In the genomic region with DNA sequence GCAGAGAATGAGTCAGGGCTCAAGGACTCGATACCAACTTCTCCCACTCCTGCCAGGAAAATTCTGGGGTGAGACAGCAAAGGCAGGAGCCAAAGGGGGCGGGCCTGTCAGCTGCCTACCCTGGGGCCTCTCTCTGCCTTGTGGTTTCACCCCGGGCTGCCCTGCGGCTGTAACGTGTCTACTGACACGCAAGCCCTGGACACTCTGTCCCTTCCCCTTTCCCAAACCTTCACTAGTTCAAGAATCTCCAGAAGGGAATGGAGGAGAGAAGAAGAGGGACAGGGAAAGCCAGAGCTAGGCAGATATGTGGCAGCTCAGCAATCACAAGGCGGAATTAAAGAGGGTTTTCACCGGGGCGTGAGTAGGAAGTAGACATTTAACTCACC, we compare ENCODE assay signal across 1 mouse cellular context.
A peak's percentile ranks its signal among the peaks of the same experiment; 100 is the strongest.
TF ChIP-seq lines count a peak whose summit lies in the region.

No protein-coding gene starts in this region.

TF ChIP-seq in MEL, 35 proteins besides CTCF, POLR2A, EP300 and RAD21 (continued from another document):
- TF ChIP-seq NRF1 (IDR thresholded peaks at IDR 0.05; ENCODE audit: insufficient read depth, low read depth, low read length, poor library complexity, severe bottlenecking) (no peak), MAX (IDR thresholded peaks at IDR 0.05; ENCODE audit: low read length) (no peak), SMC3 (IDR thresholded peaks at IDR 0.05; ENCODE audit: low read depth, low read length) (no peak), MXI1 (IDR thresholded peaks at IDR 0.05; ENCODE audit: low read depth, low read length) (peak; percentile 67; the same call in 1 of the 2 replicates), MEF2A (IDR thresholded peaks at IDR 0.05; ENCODE audit: extremely low read depth, insufficient replicate concordance, low read depth, low read length, poor library complexity, severe bottlenecking) (no peak), ZKSCAN1 (IDR thresholded peaks at IDR 0.05; ENCODE audit: low read depth, low read length) (no peak), ZMIZ1 (IDR thresholded peaks at IDR 0.05; ENCODE audit: low read depth, low read length) (0 out of 2 replicates have a peak, but pooled peaks have one; percentile 4), USF2 (IDR thresholded peaks at IDR 0.05; ENCODE audit: borderline replicate concordance in 1 of 2, insufficient read depth in 1 of 2, low read depth in 1 of 2, low read length in 2 of 2) (no peak), UBTF (IDR thresholded peaks at IDR 0.05; ENCODE audit: borderline replicate concordance, insufficient read depth, low read depth, low read length) (no peak), ETS1 (IDR thresholded peaks at IDR 0.05; ENCODE audit: low read depth, low read length) (peak; percentile 24; the same call in 1 of the 2 replicates), ZNF384 (IDR thresholded peaks at IDR 0.05; ENCODE audit: low read depth, low read length) (no peak), ZC3H11A (IDR thresholded peaks at IDR 0.05; ENCODE audit: low read depth, low read length) (no peak), SIN3A (IDR thresholded peaks at IDR 0.05; ENCODE audit: low read length) (0 out of 2 replicates have a peak, but pooled peaks have one; percentile 47), POLR2AphosphoS5 (IDR thresholded peaks at IDR 0.05; ENCODE audit: borderline replicate concordance, low read depth, low read length) (no peak), POLR2AphosphoS2 (IDR thresholded peaks at IDR 0.05; ENCODE audit: low read length) (no peak), TBP (IDR thresholded peaks at IDR 0.05; ENCODE audit: low read depth, low read length) (no peak), MAZ (IDR thresholded peaks at IDR 0.05; ENCODE audit: low read depth, low read length) (no peak), MYB (IDR thresholded peaks at IDR 0.05; ENCODE audit: low read depth, low read length) (no peak), MYC (IDR thresholded peaks at IDR 0.05; ENCODE audit: low read depth, low read length) (no peak), NELFE (IDR thresholded peaks at IDR 0.05; ENCODE audit: low read depth, low read length) (no peak; the same call in 1 of the 2 replicates), GATA1 (IDR thresholded peaks at IDR 0.05; ENCODE audit: low read depth, low read length) (no peak), BHLHE40 (IDR thresholded peaks at IDR 0.05; ENCODE audit: borderline replicate concordance, low read depth, low read length) (no peak), USF1 (IDR thresholded peaks at IDR 0.05; ENCODE audit: low read depth, low read length) (0 out of 2 replicates have a peak, but pooled peaks have one; percentile 22), ELF1 (IDR thresholded peaks at IDR 0.05; ENCODE audit: low read depth, low read length) (peak; percentile 56; the same call in 1 of the 2 replicates), JUND (IDR thresholded peaks at IDR 0.05; ENCODE audit: low read depth, low read length) (no peak), CHD2 (IDR thresholded peaks at IDR 0.05; ENCODE audit: low read length) (no peak), MAFK (IDR thresholded peaks at IDR 0.05; ENCODE audit: borderline replicate concordance, low read depth, low read length) (no peak), TAL1 (IDR thresholded peaks at IDR 0.05; ENCODE audit: low read length) (no peak), KAT2A (conservative IDR thresholded peaks at IDR 0.05; ENCODE audit: low read depth, low read length) (no peak), HCFC1 (IDR thresholded peaks at IDR 0.05; ENCODE audit: low read depth, low read length) (no peak), GABPA (IDR thresholded peaks at IDR 0.05; ENCODE audit: low read depth, low read length) (no peak), E2F4 (IDR thresholded peaks at IDR 0.05; ENCODE audit: borderline replicate concordance, low read depth, low read length) (no peak), TCF12 (IDR thresholded peaks at IDR 0.05; ENCODE audit: low read depth, low read length) (no peak)
